Mouse (Mus musculus) ES-E14 (cell line): ENCODE measurements around the gene Srbd1.

Experiments
- CHD2 ChIP-seq: IDR thresholded peaks from 2 replicates; pipeline ENCODE4 v1.6.1; 2014; ENCODE audit warnings: mild to moderate bottlenecking, low read depth, low read length, inconsistent platforms
- HCFC1 ChIP-seq: IDR thresholded peaks from 2 replicates; pipeline ENCODE4 v1.6.1; 2012; ENCODE audit warnings: low read length, inconsistent platforms, borderline replicate concordance; ENCODE audit not compliant: insufficient read depth
- MAFK ChIP-seq: IDR thresholded peaks from 2 replicates; pipeline ENCODE4 v1.6.1; 2014; ENCODE audit warnings: mild to moderate bottlenecking, low read depth, low read length, inconsistent platforms; ENCODE audit not compliant: insufficient read depth
- ZC3H11A ChIP-seq: IDR thresholded peaks from 2 replicates; pipeline ENCODE4 v1.6.1; 2012; ENCODE audit warnings: low read depth, mild to moderate bottlenecking, inconsistent platforms, low read length, borderline replicate concordance
- ZNF384 ChIP-seq: IDR thresholded peaks from 2 replicates; pipeline ENCODE4 v1.6.1; 2012; ENCODE audit warnings: low read depth, low read length, inconsistent platforms

DNA sequence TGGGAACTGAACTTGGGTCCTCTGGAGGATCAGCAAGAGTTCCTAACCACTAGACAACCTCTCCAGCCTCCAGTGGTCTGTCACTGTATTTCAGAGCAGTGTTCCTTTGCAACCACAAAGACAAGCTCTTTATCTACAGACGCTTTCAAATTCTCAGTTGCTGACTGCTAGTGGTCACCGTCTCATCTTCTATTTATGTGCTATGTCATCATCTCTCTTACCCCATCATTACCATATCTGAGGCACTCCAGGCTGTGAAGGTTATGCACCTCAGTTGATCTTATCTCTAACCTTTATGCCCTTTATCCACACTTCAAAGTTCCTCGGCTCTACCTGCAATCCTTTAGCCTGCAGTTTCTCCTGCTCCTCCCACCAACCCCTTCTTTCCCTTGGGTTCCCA lies 163.1 kb downstream of the Srbd1 start:
- TF ChIP-seq ZC3H11A (no peak), ZNF384 (no peak), MAFK (no peak), HCFC1 (no peak), CHD2 (no peak)
